Mouse (Mus musculus): ENCODE results near the gene Mypop.

Gene Mypop

DNA sequence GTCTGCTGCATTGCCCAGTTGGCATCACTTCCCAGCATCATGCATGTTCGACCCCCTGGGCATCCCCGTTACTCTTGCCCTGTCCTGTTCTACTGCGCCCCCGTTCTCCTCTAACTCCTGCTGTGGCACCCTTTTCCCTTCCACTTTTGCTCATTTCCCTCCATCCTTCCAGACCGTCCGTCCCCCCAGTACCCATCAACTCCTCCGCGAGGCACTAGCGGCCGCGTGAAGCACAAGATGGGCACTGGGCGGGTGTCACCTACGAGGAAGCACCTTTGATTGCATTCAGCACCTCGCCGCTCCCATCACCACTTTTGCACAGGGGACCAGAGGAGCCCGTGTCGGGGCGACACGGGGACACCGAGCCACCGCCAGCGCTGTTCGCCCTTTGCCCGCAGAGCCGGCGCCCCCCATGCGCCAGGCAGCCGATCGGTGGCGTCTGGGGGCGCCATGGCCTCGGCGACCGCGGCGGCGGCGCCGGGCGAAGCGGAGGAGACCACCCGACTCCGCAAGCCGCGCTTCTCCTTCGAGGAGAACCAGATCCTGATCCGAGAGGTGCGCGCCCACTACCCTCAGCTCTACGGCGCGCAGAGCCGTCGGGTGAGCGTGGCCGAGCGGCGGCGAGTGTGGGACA, 732 bp downstream of the Mypop start:
- no peak for DNase-seq

DNA sequence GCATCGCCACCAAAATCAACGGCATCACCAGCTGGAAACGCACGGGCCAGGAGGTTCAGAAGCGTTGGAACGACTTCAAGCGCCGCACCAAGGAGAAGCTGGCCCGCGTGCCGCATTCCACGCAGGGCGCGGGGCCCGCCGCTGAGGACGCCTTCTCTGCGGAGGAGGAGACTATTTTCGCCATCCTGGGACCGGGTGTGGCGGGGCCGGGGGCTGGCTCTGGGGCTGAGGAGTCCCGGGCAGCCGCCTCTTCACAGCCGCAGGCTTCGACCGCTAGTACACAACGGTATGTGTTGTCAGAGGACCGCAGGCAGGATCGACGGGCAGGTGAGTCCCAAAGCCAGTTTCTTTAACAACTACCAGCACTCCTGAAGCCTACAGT, 1.2 kb downstream of the Mypop start:
- no peak for DNase-seq

DNA sequence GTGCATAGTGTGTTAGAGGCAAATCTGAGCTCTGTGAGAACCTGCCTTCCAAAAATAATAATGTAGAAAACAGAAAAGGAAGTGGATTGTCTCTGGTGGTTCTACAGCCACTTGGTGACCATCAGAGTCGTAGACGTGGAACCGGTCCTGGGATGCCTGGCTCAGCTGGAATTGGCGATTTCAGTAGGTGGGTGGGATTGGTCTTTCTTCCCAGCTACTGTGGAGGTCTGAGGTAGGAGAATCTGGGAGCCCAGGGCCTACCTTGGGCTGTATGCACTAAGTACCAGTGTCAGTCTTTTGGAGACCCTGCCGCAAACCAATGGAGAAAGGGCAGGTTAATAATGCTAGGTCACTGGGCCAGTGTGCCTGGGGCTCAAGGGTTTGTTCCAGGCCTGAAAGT, 2.0 kb downstream of the Mypop start:
- no peak for DNase-seq

DNA sequence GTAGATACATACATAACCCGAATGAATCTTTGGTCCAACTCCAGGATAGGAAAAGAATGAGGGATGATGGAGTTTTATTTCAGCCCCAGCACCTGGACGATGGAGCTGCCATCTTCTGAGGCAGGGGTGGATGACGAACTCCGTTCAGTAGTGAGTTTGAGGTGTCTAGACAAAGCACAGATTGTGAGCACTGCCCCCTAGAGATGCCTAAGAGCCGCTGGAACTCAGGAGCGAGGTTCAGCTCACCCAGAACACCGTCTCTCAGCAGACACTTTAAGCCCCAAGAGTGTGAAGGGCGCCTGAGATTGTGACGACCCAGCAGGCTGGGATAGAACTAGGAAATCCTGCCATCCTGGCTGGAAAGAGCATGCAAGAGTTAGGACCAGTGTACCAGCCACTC, 7.8 kb downstream of the Mypop start:
- no peak for DNase-seq

DNA sequence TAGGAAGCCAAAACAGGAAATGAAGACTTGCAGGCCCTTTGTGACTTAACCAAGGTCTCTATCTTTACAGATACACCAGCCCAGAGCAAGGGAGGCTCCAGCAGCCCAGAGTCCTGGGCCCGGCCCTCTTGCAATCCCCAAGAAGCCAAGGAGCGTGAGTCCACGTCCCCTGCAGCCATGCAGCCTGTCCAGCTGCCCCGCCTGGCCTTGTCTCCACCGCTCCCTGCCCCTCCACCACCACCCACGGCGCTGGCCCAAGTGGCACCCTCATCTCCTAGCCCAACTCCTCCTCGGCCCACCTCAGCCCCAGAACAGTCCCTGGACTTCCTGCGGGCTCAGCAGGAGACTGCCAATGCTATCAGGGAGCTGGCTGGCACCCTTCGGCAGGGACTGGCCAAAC, 9.4 kb downstream of the Mypop start:
- DNase-seq, result no peak

DNA sequence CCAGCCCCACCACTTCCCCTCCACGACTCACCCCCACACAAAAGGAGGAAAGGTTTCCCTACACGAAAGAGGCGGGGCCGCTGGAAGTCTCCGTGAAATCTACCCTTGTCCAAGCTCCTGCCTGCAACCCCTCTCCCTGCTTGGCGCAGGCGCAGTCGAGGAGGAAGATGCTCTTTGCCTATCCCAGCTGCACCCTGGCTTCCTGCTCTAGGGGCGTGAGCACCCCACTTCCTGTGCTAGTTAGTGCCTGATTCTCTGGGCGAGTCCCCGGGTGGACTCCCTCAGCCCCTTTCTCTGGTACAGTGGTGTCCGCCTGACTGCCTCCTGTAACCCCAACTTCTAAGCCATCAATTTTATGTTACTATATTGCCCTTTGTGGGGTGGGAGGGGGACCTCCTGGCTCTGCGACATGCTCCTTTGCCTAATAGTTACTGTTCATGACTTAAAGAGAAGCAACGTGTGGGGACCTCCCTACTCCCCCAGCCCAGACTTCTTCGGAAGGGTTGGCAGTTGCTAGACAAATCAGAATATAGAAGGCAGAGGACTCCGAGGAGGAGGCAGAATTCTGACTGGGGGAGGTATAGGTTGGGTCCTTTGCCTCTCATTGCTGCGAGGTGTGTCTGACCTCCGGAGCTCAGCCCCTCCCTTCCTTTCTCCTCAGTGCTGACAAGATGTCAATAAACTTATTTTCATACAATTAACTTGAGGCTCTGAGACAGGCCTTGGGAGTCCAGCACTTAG, 10.2 kb downstream of the Mypop start:
- DNase-seq, result peak; percentile 87

DNA sequence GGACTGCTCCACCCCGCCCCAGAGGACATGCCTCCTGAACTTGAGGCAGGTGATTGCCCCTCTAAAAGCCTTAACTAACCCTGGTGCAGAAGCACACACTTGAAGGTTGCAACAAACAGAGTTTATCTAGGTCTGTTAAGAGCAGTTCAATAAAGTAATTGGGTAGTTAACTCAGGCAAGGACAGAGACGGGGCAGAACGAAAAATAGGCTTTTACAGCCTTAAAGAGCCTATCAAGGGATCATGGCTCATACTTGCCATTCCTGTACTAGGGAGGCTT, 10.7 kb downstream of the Mypop start:
- DNase-seq, result no peak

DNA sequence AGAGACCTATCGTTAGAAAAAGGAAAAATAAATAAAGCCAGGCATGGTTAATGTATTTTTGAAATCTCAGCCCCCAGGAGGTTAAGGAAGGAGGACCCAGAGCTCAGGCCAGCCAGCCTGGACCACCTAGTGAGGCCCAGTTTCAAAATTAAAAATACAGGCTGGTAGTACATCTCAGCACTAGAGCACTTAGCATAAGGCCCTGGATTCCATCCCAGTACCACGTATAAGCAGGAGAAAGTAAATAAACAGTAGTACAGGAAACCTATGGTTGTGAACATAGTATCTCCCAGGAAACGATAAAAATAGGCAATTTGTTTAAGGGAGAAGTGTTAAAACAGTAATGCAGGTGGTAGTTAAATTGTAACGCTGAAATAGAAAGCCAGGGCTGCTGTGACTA, 11.1 kb downstream of the Mypop start:
- no peak for DNase-seq

DNA sequence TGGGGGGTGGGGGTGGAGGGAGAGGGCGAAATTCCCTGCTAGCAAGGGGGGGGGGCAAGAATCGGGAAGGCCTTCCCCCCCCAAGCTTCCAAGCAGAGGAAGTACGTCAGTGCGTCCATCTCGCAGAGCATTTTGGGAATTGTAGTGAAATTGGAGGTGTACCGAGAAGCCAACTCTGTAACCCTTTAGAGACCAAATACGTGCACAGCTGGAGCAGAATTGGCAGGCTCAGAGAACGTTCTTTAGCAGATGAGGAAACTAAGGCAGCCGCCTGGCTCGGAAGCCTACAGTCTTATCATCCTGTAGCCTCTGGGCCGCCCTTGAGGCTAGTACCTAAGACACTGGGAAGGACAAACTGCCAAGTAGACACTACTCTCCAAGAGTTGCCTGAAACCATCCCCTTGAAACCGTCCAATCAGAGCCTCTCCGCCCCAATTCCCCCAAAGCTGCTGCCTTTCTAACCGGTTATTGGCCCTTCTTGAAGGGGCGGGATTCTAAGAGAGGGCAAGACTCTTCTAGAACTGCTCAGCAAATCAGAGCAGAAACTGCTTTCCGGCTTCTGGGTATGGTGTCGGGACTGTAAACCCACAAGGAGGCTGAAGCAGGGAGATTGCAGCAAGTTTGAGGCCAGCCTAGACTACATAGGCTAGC, 11.9 kb downstream of the Mypop start:
- peak; percentile 89 for DNase-seq

DNA sequence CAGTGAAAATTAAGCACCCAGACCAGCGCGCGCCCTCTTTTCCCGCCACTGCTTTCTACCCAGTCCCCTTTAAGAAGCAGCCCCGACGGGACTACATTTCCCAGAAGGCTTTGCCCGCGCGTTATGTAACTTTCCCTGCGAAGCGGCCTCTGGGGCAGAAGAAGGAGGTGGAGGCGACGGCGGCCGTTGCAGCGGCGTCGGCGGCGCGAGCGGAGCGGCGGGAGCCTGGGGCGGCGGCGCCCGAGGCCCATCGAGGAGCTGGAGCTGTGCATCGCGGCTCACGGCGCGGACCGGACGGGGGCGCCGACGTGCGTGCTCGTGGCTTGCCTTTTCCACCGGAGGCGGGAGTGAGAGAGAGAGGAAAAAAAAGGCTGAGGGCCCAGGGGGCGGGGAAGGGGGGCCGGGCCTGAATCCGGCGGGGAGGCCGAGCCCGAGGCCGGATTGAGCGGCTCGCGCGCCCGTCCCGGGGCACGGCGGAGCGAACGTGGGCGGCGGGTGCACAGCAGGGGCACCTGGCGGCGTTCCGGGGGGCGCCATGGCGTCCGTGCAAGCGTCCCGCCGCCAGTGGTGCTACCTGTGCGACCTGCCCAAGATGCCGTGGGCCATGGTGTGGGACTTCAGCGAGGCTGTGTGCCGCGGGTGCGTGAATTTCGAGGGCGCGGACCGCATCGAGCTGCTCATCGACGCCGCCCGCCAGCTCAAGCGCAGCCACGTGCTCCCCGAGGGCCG, 13.0 kb downstream of the Mypop start, which contains the start of gene Irf2bp1:
Gene Irf2bp1, plus strand, starts transcription at position 143 of the 729 bp plus-strand sequence.
- DNase-seq, result peak; percentile 95

DNA sequence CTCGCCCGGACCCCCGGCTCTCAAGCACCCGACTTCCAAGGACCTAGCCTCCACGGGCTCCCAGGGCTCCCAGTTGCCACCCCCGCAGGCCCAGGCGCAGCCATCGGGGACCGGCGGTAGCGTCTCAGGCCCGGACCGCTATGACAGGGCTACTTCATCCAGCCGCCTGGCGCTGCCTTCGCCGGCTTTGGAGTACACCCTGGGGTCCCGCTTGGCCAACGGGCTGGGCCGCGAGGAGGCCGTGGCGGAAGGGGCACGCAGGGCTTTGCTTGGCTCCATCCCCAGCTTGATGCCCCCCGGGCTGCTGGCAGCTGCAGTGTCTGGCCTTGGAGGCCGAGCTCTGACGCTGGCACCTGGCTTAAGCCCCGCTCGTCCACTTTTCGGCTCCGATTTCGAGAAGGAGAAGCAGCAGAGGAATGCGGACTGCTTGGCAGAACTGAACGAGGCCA, 13.6 kb downstream of the Mypop start:
- no peak for DNase-seq

DNA sequence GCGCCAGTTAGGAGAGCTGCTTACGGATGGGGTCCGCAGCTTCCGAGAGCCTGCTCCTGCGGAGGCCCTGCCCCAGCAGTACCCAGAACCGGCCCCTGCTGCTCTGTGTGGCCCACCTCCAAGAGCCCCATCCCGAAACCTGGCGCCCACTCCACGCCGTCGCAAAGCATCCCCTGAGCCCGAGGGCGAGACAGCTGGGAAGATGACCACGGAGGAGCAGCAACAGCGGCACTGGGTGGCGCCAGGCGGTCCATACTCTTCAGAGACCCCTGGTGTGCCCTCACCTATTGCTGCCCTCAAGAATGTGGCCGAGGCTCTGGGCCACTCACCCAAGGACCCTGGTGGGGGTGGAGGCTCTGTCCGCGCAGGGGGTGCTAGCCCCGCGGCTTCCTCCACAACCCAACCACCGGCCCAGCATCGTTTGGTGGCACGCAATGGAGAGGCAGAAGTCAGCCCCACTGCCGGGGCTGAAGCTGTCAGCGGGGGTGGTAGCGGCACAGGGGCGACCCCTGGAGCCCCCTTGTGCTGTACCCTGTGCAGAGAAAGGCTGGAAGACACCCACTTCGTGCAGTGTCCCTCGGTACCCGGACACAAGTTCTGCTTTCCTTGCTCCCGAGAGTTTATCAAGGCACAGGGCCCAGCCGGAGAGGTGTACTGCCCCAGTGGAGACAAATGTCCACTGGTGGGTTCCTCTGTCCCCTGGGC, 14.5 kb downstream of the Mypop start:
- DNase-seq, result no peak

DNA sequence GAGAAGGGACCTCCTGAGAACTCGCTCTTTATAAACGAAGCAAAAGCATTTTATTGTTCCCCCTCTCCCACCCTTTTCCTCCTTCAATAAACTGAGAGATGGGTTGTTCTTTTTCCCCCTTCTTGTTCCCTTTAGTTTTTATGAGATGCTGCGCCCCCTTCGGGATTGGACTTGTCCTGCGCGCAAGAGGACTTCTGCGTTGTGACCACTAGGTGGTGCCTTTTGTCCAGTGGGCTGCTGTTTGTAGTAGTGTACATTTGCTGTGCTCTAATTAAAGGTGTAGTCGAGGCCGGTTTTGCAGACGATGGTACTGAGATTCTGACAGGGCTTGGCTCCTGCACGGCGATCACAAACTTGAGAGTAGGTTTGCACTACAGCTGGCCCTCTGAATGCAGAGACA, 15.4 kb downstream of the Mypop start:
- peak; percentile 90 for DNase-seq

DNA sequence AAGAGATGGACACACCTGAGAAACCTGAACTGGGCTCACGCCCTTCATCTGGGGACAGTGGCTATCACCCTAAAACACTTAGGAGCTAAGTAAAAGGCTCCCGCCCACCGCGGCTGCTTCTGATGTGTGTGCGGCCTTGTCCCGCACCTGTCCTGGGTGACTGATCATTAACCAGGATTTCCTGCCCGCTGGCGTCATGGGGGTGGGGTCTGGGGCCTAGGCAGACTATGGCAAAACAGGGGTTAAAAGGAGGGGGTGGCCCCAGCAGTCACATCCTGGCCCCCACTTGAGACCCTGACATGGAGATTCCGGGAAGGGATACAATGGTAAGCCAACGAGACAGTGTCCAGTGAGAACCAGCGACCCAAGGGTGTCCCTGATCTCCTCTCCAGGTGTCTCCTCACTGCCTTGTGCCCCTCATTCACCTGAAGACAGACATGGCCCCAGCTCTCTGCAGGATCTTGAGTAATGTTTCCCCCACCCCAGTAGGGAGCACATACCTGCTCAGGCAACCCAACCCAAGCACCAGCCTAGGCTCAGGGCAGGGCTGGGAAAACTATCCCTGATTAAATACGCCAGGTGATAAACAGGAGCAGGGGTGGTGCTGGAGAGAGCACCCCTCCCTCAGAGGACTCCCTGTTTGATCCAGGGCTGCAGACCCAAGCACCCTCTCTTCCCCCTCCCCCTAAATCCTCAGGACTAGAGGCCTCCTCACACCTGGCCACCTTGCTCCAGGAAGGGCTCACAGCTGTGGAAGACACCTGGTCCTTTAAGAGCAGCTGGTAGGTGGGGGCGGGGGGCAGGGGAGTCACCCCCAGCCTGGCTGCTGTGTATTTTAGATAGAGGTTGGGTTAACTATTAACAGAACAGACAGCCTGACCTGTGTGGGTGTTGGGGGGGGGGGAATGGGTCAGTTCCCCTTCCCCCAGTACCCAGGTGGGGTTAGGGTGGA, 16.3 kb downstream of the Mypop start:
- no peak for DNase-seq

DNA sequence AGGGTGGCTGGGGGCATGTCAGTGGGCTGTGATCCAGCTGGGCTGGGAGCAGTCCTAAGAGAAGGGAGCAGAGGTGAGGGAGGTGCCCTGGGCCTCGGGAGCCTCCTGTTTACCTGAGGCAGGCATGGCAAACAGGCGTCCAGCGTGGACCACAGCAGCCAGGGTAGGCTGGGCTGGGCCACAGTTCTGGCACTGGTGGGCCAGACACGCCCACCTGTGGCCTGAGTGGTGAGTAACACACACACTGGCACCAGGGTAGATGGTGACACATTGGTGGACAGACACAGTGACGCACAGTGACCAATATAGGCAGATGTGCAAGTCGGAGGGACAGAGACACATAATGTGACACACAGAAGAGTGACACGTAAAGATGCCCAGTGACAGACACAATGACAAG, 19.5 kb downstream of the Mypop start:
- DNase-seq, result no peak

DNA sequence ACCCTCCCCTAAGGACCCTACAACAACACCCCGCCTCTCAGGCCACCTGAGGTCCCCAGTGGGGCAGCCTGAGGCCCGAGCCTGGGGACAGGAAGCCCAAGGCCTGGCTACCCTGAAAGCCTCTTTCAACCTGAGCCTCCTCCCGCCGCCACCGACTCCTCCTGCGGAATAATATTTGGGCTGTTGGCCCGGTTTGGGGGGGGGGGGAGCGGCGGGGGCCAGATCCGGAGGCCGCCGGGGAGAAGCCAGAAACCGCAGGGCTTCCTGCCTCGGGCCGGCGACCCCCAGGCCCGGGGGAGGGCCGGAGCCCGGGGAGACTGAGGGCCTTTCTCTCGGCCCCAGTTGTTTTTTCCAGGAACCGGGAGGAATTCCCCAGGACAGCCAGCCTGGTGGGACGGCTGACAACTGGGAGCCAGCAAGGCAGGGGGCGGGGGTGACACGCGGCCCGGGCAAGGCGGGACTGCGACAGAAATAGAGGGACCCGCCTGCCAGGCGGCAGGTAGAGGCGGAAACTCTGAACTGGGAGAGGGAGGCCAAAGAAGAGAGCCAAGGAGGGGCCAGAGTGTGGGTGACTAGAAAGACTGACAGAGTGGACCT, 21.1 kb downstream of the Mypop start:
- DNase-seq, result peak; percentile 62

DNA sequence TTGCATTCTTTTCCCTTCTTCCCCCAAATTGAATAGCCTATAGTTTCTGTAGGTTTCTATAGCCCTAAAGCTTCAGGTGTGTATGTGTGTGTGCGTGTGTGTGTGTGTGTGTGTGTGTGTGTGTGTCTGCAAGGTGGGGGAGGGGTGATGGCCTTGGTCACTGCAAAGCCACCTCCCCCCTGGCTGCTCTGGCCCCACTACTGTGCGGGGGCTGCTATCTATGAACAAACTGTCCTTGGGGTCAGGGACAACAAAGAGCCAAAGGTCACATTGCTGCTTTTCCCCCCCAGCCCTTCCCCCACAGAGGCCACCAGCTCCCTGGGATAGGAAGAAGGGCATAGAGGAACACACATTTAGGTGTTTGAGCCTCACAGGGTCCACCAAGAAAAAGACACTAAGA, 21.8 kb downstream of the Mypop start:
- DNase-seq, result no peak

DNA sequence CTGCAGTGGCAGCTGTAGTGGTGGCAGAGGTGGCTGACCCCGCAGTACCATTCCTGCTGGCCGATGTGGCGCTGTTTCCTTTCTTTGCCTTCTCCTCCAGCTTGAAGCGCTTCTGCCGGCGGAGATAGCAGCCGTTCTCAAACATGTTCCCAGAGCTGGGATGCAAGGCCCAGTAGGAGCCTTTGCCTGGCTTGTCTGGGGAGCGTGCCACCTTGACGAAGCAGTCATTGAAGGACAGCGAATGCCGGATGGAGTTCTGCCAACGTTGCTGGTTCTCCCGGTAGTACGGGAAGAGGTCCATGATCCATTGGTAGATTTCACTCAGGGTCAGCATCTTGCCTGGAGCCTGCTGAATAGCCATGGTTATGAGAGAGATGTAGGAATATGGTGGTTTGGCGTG, 23.4 kb downstream of the Mypop start:
- no peak for DNase-seq

DNA sequence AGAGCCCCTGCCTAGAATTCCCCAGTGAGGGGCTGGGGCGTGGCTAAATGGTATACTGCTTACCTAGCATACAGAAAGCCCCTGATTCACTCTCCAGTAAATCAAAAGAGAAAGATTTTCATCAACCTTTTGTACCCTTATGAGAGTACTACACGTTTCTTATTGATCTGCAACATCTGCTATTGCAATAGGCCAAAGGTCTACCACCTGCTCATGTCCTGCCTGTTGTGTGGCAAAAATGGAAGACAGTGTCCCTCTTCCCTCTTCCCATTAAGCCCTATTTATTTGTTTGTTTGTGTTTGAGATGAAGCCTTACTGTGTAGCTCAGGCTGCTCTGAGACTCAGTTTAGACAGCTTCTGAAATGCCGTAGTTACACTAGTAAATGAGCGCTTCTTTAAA, 25.0 kb downstream of the Mypop start:
- DNase-seq, result no peak

DNA sequence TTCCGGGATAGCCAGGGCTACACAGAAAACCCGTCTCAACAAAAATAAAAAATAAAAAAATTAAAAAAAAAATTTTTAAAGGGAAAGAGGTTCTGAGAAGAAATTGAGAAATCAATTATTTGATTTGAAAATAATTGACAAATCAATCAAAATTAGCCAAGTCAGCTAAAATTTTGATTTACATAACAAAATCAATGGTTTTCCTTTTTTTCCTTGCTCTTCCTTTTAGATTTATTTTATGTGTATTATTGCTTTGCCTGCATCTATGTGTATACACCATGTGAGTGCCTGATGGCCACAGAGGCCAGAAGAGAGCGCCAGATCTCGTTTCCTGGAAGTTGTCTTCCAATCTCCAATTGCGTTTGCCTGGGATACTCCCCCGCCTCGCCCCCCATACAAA, 26.9 kb downstream of the Mypop start:
- DNase-seq, result no peak

DNA sequence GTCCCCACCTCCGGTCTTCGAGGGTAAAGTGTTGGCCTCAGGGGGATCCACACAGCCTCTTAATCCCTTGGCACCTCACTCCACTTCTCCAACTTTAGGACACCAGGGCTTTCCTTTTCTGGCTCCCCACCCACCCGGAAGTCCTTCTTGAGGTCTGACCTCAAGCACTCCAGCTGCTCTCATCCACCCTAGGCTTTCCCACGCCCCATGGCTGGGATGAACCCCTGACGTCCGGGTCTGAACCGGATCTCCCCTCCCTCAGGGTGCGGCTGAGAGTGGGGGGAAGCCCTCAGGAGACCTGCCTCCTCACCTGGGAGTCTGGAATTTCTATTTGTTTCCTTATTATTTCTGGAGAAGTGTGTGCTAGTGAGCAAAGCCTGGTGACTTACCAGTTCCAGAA, 30.0 kb downstream of the Mypop start:
- no peak for DNase-seq

All from kidney, postnatal 14 days (tissue).